Mouse (Mus musculus) lung, adult 2 months (tissue): ENCODE results near the gene Casz1.

Experiments
- CTCF ChIP-seq: fragments of 200-500 bp; IDR thresholded peaks from 2 replicates; pipeline ENCODE4 v1.5.1; 2011; ENCODE audit warnings: mild to moderate bottlenecking, low read length, control low read depth; ENCODE audit not compliant: insufficient read depth
- POLR2A ChIP-seq: fragments of 200-500 bp; IDR thresholded peaks from 2 replicates; pipeline ENCODE4 v1.6.1; 2011; ENCODE audit warnings: low read depth, mild to moderate bottlenecking, control low read depth, low read length, borderline replicate concordance; ENCODE audit errors: extremely low read depth

- TF ChIP-seq CTCF (no peak), POLR2A (no peak)
These were observed 4.6 kb downstream of the Casz1 start for GRCm38 (mm10) chr4:148808839-148809238.
